Mouse (Mus musculus) heart, postnatal 0 days (tissue): Measurements from ENCODE around the gene Cfap57. TPM values are rescaled to one million over a fixed set of nuclear protein-coding genes. Genes with fewer than 3 reads are reported as not detected.

ENCODE experiments used
- ATAC-seq: fragments of 200-750 bp; cut with Nextera tagmentation; 2 replicates; pipeline ENCODE4 v1.8.0; 2017; ENCODE audit warnings: low read depth, moderate number of reproducible peaks, moderate library complexity; ENCODE audit not compliant: insufficient read depth
- DNase-seq: peaks from one replicate; pipeline ENCODE4 v3.0.0-alpha.2; 2016; ENCODE audit warnings: low spot score
- H3K27ac ChIP-seq: fragments of 300-500 bp; sonication (generic); 2 replicates; pipeline ENCODE4 v1.5.1; 2014; ENCODE audit warnings: low read depth, mild to moderate bottlenecking
- H3K27me3 ChIP-seq: fragments of 300-500 bp; sonication (generic); 2 replicates; pipeline ENCODE4 v1.6.1; 2014; ENCODE audit warnings: low read length, mixed read lengths; ENCODE audit not compliant: control insufficient read depth, insufficient read depth
- H3K36me3 ChIP-seq: fragments of 300-500 bp; sonication (generic); replicated peaks from 2 replicates; pipeline ENCODE4 v1.6.1; 2014; ENCODE audit warnings: low read length, mixed read lengths; ENCODE audit not compliant: control insufficient read depth, insufficient read depth
- H3K4me1 ChIP-seq: fragments of 300-500 bp; sonication (generic); 2 replicates; pipeline ENCODE4 v1.6.1; 2014; ENCODE audit warnings: antibody characterized with exemption; ENCODE audit not compliant: control insufficient read depth, insufficient read depth
- H3K4me2 ChIP-seq: fragments of 300-500 bp; sonication (generic); 2 replicates; pipeline ENCODE4 v1.6.1; 2014; ENCODE audit warnings: low read depth, mild to moderate bottlenecking, low read length, moderate library complexity
- H3K4me3 ChIP-seq: fragments of 300-500 bp; sonication (generic); 2 replicates; pipeline ENCODE4 v1.5.1; 2014; ENCODE audit warnings: low read depth, low read length
- H3K9ac ChIP-seq: fragments of 300-500 bp; sonication (generic); replicated peaks from 2 replicates; pipeline ENCODE4 v1.6.1; 2014; ENCODE audit warnings: low read depth, low read length, mixed read lengths
- H3K9me3 ChIP-seq: fragments of 300-500 bp; sonication (generic); replicated peaks from 2 replicates; pipeline ENCODE4 v1.6.1; 2016; ENCODE audit warnings: low read length; ENCODE audit not compliant: control insufficient read depth
- CTCF ChIP-seq: IDR thresholded peaks from 2 replicates; pipeline ENCODE4 v1.5.1; 2016; ENCODE audit warnings: antibody characterized with exemption, control low read depth, low read depth
- EP300 ChIP-seq: IDR thresholded peaks from 2 replicates; pipeline ENCODE4 v1.6.1; 2016; ENCODE audit warnings: antibody characterized with exemption, low read depth
- WGBS: fragments of 180-500 bp; shearing (Covaris S2); extraction: QIAGEN DNeasy Blood & Tissue Kit; methylation state at CpG from one replicate; pipeline ENCODE4 v1.1.7; 2014; 5-methylcytosine and 5-hydroxymethylcytosine counted together
- polyA plus RNA-seq: library from polyadenylated mRNA; unstranded; fragments of >200 nt; fragmentation: Nextera tagmentation; extraction: Ambion mirVana; gene quantifications from 2 replicates; pipeline ENCODE4 v1.2.1, GENCODE M21; 2015
- total RNA-seq: library from RNA; depleted of rRNA; stranded (reverse); fragments of >200 nt; gene quantifications from 2 replicates; pipeline ENCODE4 v1.2.3, GENCODE M21; 2014; ENCODE audit warnings: low replicate concordance

Gene Cfap57
- total and polyA plus RNA-seq, 2 experiments from 2014 or later, result 0.07 TPM; not detected in 1

DNA sequence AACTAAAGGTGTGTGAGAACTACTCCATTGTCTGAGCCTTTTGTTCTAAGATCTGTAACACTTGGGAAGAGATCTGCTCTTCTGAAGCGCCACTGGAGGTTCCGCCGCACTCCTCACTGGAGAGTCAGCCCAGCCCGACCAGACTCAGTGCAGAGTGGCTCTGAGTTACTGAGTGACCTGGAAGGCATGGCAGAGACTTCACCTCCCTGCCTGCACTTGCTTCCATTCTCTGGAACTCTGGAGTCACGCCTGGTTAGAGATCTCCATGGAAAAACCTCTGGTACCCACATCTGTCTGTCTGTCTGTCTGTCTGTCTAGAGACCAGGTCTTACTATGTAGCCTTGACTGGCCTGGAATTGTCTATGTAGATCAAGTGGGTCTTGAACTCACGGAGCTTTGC, 85.0 kb downstream of the Cfap57 start:
- H3K4me1 ChIP-seq, result no peaks in the 10 kb centered on the region
- H3K9me3 ChIP-seq, result no peaks in the 10 kb centered on the region
- no peaks in the 10 kb centered on the region for H3K36me3 ChIP-seq
- DNase-seq (no peak), ATAC-seq (no peak)
- 66% methylated on average over 6 of the region's 6 CpGs for WGBS
- no peaks in the 10 kb centered on the region for H3K27me3 ChIP-seq
- no peak overlapping the region for H3K4me2 ChIP-seq
- no peak for TF ChIP-seq EP300
- no peak for TF ChIP-seq CTCF
- no peak overlapping the region for H3K4me3 ChIP-seq
- H3K9ac ChIP-seq, result no peak overlapping the region
- no peak overlapping the region for H3K27ac ChIP-seq

DNA sequence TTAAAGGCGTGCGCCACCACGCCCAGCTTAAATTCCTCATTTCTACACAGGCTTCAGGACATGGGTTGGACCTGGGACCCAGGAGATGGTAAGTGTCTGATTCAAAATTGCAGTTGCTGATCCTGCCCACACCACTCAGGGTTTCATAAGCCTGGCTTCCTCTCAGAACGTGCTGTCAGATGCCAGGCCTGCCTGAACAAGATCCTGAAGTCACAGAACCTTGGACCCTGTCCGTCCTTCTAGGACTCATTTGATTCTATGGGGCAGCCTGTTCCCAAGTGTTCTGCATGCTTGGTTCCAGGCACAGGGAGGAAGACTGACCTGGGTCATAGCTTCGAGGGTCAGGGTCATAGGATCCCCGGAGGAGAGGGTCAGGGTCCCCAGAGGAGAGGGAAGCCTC, 87.0 kb downstream of the Cfap57 start:
- Histone ChIP-seq H3K36me3 (no peaks in the 10 kb centered on the region), H3K4me1 (no peaks in the 10 kb centered on the region), H3K27me3 (no peaks in the 10 kb centered on the region), H3K9me3 (no peaks in the 10 kb centered on the region), H3K9ac (no peak overlapping the region), H3K27ac (no peak overlapping the region), H3K4me3 (no peak overlapping the region), H3K4me2 (no peak overlapping the region)
- WGBS, result 78% methylated on average over 7 of the region's 7 CpGs
- no peak for TF ChIP-seq EP300
- DNase-seq (no peak), ATAC-seq (no peak)

DNA sequence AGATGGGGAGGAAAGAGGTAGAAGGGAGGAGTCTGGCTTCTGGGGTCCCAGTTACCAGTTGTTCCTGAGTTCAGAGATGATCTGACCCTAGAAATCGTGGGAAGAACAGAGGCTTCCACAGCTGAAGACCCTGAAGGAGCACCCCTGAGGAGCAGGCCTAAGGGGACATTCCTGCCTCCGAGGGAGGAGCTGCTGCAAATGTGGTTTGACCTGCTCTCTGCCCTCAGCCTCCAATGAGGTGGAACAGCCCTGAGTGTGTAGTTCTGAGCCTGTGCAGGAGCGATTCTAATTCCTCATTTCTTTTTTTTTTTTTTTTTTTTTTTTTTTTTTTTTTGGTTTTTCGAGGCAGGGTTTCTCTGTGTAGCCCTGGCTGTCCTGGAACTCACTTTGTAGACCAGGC, 87.4 kb downstream of the Cfap57 start:
- H3K4me3 ChIP-seq, result no peak overlapping the region
- DNase-seq (no peak), ATAC-seq (no peak)
- H3K36me3 ChIP-seq, result no peaks in the 10 kb centered on the region
- WGBS, result 71% methylated on average over 3 of the region's 4 CpGs
- H3K27me3 ChIP-seq, result no peaks in the 10 kb centered on the region
- H3K9me3 ChIP-seq, result no peaks in the 10 kb centered on the region
- H3K27ac ChIP-seq, result no peak overlapping the region
- no peak overlapping the region for H3K4me2 ChIP-seq
- no peak overlapping the region for H3K9ac ChIP-seq
- no peak for TF ChIP-seq CTCF
- TF ChIP-seq EP300, result no peak
- H3K4me1 ChIP-seq, result no peaks in the 10 kb centered on the region

DNA sequence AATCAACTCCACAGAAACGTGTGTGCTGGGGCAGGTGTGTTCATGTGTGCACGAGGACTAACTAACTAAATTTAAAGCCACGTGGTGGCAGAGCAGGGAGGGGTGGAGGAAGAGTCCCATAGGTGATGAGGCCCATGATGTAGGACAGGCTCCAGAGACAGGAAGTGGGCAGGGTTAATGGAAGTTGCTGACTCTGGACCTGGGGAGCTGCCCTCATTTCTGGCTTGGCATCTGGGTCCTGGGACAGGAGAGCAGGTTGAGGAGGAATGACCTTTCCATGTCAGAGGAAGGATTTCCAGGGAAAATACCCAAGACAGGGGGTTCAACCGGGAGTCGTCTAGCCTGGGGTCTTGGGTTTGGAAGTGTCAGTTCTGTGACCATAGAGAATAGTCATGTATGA, 87.9 kb downstream of the Cfap57 start:
- no peak overlapping the region for H3K4me2 ChIP-seq
- H3K27me3 ChIP-seq, result no peaks in the 10 kb centered on the region
- no peak for TF ChIP-seq EP300
- TF ChIP-seq CTCF, result no peak
- no peaks in the 10 kb centered on the region for H3K4me1 ChIP-seq
- H3K36me3 ChIP-seq, result no peaks in the 10 kb centered on the region
- no peaks in the 10 kb centered on the region for H3K9me3 ChIP-seq
- no peak overlapping the region for H3K27ac ChIP-seq
- no peak overlapping the region for H3K9ac ChIP-seq
- ATAC-seq (no peak), DNase-seq (no peak)
- no peak overlapping the region for H3K4me3 ChIP-seq
- WGBS, result 57% methylated on average over 5 of the region's 5 CpGs

DNA sequence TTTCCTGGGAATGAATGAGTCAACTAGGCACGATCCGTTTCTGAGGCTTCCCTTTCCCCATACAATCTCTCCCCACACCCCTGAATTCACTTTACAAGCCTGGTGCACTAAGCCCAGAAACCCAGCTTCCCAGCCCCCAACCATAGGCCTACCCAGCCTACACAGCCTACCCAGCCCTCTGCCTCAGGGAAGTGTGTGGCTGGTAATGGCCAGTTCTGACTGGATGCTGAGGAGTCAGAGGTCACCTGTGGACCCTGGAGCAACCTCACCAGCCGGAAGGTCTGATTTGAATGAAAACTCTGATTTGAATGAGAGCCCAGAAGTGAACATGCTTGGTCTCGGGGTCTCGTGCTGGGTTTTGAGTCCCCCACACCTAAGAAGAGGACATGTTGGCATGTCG, 92.9 kb downstream of the Cfap57 start:
- Histone ChIP-seq H3K4me3 (no peak overlapping the region), H3K36me3 (no peaks in the 10 kb centered on the region), H3K4me2 (no peak overlapping the region), H3K9ac (no peak overlapping the region), H3K4me1 (no peaks in the 10 kb centered on the region), H3K27me3 (no peaks in the 10 kb centered on the region), H3K9me3 (no peaks in the 10 kb centered on the region), H3K27ac (no peak overlapping the region)
- TF ChIP-seq CTCF, result no peak
- TF ChIP-seq EP300, result no peak
- WGBS, result 80% methylated on average over 6 of the region's 6 CpGs
- DNase-seq (no peak), ATAC-seq (no peak)

DNA sequence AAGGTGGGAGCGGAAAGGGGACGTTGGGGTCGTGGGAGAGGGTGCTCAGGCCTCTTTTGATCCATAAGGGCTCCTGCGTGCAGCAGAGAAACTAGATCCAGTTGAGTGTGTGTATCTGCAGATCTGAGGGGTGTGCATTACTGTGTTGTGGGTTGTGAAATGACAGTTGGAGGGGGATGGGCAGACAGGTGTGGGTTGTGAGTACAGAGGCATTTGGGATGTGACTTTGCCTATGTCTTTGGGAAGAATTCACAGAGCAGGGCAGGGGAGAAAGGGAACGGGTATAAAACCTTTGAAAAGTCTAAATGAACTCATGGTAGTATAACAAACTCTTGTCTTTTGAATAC, 93.3 kb downstream of the Cfap57 start:
- Histone ChIP-seq H3K9me3 (no peaks in the 10 kb centered on the region), H3K4me3 (no peak overlapping the region), H3K27ac (no peak overlapping the region), H3K9ac (no peak overlapping the region), H3K27me3 (no peaks in the 10 kb centered on the region), H3K36me3 (no peaks in the 10 kb centered on the region), H3K4me1 (no peaks in the 10 kb centered on the region), H3K4me2 (no peak overlapping the region)
- WGBS, result 51% methylated on average over 5 of the region's 5 CpGs
- ATAC-seq (no peak), DNase-seq (no peak)
- no peak for TF ChIP-seq EP300
- no peak for TF ChIP-seq CTCF
